Mouse (Mus musculus): ENCODE data around the gene Casz1. TPM values are rescaled to one million over a fixed set of nuclear protein-coding genes. Genes with fewer than 3 reads are reported as not detected.

Casz1 gene
- polyA plus RNA-seq, 1 experiment from 2014 or later: 2.1 TPM

GRCm38 (mm10) chr4:148872783-148873182 lies 68.6 kb downstream of the Casz1 start:
- peaks cover 76% of the 10 kb centered on the region for H3K27me3 ChIP-seq (ENCODE audit: low read depth, poor library complexity, severe bottlenecking)

DNA sequence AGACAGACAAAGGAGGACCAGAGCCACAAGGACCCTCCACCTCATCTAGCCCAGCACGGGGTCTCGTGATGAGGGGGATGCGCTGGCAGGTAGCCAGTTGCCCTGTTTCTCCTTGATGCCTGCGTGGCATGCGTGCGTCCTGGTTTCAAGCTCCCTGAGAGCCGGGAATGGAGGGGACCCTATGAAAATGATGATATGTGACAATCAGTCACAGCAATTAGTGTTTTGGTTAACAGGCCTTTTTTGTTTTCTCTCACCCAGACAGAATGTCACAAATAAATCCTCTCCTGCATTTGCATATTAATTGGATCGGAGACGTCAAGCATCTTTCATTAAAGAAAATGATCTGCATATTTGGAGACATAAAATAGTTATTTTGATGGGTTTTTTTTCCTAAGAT lies 71.9 kb downstream of the Casz1 start:
- DNase-seq (ENCODE audit: low spot score): no peak
- Histone ChIP-seq H3K4me1 (peaks cover 73% of the 10 kb centered on the region), H3K36me3 (no peaks in the 10 kb centered on the region), H3K9me3 (replicated peaks) (no peaks in the 10 kb centered on the region), H3K27me3 (ENCODE audit: low read depth, poor library complexity, severe bottlenecking) (peaks cover 88% of the 10 kb centered on the region), H3K4me3 (no peak overlapping the region), H3K27ac (peak overlapping the region; percentile 53; the same call in 1 of the 2 replicates)
- WGBS: 89% methylated on average over 9 of the region's 9 CpGs

More at GRCm38 (mm10) chr4:148872783-148873182, 68.6 kb downstream of the Casz1 start:
- peak overlapping the region; percentile 89 for H3K27ac ChIP-seq
- WGBS: 62% methylated on average over 12 of the region's 12 CpGs
- H3K4me3 ChIP-seq: 0 out of 2 replicates have a peak overlapping the region, but pooled peaks have one; percentile 39
- no peaks in the 10 kb centered on the region for H3K36me3 ChIP-seq
- H3K4me1 ChIP-seq: peaks cover 64% of the 10 kb centered on the region
- no peak for DNase-seq (ENCODE audit: low spot score)
- H3K9me3 ChIP-seq (replicated peaks): no peaks in the 10 kb centered on the region

GRCm38 (mm10) chr4:148876867-148877266 lies 72.6 kb downstream of the Casz1 start:
- 89% methylated on average over 8 of the region's 8 CpGs for WGBS
- Histone ChIP-seq H3K4me1 (peaks cover 73% of the 10 kb centered on the region), H3K27me3 (ENCODE audit: low read depth, poor library complexity, severe bottlenecking) (peaks cover 95% of the 10 kb centered on the region), H3K9me3 (replicated peaks) (no peaks in the 10 kb centered on the region), H3K27ac (no peak overlapping the region), H3K36me3 (no peaks in the 10 kb centered on the region), H3K4me3 (no peak overlapping the region)
- no peak for DNase-seq (ENCODE audit: low spot score)

DNA sequence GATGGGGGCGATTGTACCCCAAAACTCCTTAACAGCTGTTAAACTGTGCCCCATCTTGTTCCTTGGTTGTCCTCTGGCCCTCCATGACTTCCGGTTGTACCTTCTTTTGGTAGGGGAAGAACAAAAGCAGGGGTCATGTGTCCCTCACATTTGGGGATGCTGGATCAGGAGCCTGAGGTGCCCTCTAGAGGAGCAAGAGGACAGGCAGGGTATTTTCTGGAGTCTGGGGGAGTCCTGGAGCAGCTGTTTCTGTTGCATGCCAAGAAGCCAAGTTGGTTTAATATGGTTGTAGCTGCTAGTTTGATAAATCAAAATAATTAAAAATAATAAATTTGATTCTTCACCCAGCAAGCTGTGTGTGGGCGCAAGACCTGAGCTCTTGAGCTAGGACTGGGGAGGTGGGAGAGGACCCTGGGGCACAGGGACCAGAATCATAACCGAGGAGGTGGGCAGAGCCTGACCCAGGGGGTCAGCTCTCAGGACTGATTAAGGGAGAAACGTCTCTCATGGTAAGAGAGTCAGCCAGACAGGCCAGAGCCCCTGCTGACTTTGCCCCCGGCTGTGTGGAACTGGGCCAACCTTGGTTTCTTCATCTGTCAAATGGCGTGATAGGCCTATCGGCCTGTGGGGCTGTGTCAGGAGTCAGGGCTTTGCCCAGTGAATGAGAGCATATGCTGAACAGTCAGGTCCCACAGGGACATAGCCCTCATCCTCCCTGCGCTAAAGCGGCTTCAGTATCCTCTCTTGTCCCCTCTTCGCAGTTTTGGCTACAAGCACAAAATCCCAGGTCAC lies 74.2 kb downstream of the Casz1 start:
- DNase-seq (ENCODE audit: low spot score): no peak
- H3K9me3 ChIP-seq (replicated peaks): no peaks in the 10 kb centered on the region
- H3K27ac ChIP-seq: no peak overlapping the region
- no peaks in the 10 kb centered on the region for H3K36me3 ChIP-seq
- no peak overlapping the region for H3K4me3 ChIP-seq
- H3K27me3 ChIP-seq (ENCODE audit: low read depth, poor library complexity, severe bottlenecking): peaks cover 98% of the 10 kb centered on the region
- peaks cover 70% of the 10 kb centered on the region for H3K4me1 ChIP-seq
- WGBS: 73% methylated on average over 11 of the region's 11 CpGs

DNA sequence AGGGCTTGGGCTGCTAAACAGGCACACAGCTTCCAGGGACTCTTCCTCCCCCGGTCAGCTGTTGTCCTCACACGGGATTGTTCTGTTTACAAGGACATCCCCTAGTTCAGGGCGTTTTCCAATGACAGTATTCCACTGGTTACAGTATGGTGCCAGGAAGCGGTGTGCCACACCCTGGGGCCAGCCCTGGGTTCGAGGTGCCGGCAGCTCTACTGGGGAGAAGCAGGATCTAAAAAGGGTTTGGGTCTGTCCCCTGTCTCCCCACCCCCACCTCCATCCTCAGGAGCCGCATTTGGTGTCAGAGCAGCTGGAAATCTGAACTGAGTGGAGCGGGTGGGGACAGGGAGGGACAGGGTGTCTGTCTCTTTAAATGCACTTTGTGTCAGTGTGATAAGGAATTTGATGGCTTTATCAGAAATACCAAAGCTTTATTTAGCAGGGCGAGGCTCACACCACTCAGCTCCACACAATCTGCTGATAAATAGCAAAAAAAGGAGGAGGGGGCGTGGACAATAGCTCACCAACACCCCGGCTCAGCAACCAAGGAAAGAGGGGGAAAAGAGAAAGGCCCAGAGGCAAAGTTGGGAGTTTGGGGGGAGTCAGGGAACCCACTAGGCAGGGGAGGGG lies 74.9 kb downstream of the Casz1 start:
- H3K27ac ChIP-seq: no peak overlapping the region
- H3K27me3 ChIP-seq (ENCODE audit: low read depth, poor library complexity, severe bottlenecking): peaks cover 98% of the 10 kb centered on the region
- no peak for DNase-seq (ENCODE audit: low spot score)
- no peak overlapping the region for H3K4me3 ChIP-seq
- 62% methylated on average over 11 of the region's 11 CpGs for WGBS
- H3K36me3 ChIP-seq: no peaks in the 10 kb centered on the region
- peaks cover 63% of the 10 kb centered on the region for H3K4me1 ChIP-seq
- no peaks in the 10 kb centered on the region for H3K9me3 ChIP-seq (replicated peaks)

GRCm38 (mm10) chr4:148879631-148880030 lies 75.4 kb downstream of the Casz1 start:
- no peaks in the 10 kb centered on the region for H3K36me3 ChIP-seq
- H3K27me3 ChIP-seq (ENCODE audit: low read depth, poor library complexity, severe bottlenecking): peaks cover 98% of the 10 kb centered on the region
- DNase-seq (ENCODE audit: low spot score): no peak
- H3K4me1 ChIP-seq: peaks cover 65% of the 10 kb centered on the region
- H3K27ac ChIP-seq: no peak overlapping the region
- no peak overlapping the region for H3K4me3 ChIP-seq
- WGBS: 76% methylated on average over 3 of the region's 3 CpGs
- H3K9me3 ChIP-seq (replicated peaks): no peaks in the 10 kb centered on the region

DNA sequence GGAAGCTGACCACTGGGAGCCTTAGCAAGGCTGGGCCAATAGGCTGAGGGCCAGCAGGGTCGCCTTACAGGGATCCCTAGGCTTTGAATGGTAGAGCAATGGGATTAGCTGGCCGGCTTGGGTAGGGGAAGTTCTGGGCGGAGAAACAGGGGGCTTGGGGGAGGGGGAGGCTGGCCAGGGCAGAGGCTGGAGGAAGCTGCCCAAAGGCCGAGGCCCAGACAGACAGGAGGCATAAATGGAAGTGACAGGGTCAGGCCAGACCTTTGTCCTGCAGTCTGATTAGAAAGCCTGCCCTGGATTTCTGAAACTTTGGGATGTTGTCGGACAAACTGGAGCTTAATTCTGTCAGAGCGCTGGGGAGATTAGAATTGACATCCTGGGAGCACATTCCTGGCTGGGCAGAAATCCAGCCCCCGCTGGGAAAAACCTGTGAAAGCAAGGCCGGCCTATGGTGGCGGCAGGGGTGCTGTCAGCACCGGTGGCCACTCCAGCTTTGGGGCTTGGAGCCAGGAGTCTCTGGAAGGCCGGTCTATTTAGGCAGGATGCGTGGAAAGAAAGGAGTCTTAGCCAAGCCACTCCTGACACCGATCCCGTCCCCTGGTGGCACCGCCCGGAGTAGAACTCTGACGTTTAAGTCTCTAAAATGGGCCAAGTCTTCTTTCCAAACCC lies 76.9 kb downstream of the Casz1 start:
- H3K36me3 ChIP-seq: no peaks in the 10 kb centered on the region
- peaks cover 98% of the 10 kb centered on the region for H3K27me3 ChIP-seq (ENCODE audit: low read depth, poor library complexity, severe bottlenecking)
- peaks cover 73% of the 10 kb centered on the region for H3K4me1 ChIP-seq
- H3K4me3 ChIP-seq: no peak overlapping the region
- H3K27ac ChIP-seq: peak overlapping the region; percentile 58
- 25% methylated on average over 17 of the region's 17 CpGs for WGBS
- H3K9me3 ChIP-seq (replicated peaks): no peaks in the 10 kb centered on the region
- DNase-seq (ENCODE audit: low spot score): no peak

DNA sequence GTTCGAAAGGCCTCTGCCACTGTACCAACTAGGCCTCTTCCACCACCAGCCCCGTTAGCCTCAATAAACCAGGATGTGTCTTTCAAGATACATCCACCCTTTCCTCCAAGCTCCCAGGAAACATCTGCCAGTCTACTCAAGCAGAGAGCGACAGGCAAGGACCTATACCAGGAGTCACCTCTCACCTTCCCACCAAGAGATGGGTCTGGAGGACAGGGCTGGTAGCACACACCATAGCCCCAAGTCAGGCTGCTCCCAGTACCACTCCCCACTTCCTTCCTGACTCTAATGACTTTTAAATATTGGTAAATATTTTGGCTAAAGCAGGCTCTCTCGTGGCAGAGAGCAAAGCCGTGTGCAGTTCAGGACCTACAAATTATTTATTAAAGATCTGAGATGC lies 77.6 kb downstream of the Casz1 start:
- Histone ChIP-seq H3K27ac (0 out of 2 replicates have a peak overlapping the region, but pooled peaks have one; percentile 58), H3K9me3 (replicated peaks) (no peaks in the 10 kb centered on the region), H3K4me1 (peaks cover 73% of the 10 kb centered on the region), H3K27me3 (ENCODE audit: low read depth, poor library complexity, severe bottlenecking) (peaks cover 98% of the 10 kb centered on the region), H3K36me3 (no peaks in the 10 kb centered on the region), H3K4me3 (no peak overlapping the region)
- WGBS: 79% methylated on average over 5 of the region's 5 CpGs
- no peak for DNase-seq (ENCODE audit: low spot score)

DNA sequence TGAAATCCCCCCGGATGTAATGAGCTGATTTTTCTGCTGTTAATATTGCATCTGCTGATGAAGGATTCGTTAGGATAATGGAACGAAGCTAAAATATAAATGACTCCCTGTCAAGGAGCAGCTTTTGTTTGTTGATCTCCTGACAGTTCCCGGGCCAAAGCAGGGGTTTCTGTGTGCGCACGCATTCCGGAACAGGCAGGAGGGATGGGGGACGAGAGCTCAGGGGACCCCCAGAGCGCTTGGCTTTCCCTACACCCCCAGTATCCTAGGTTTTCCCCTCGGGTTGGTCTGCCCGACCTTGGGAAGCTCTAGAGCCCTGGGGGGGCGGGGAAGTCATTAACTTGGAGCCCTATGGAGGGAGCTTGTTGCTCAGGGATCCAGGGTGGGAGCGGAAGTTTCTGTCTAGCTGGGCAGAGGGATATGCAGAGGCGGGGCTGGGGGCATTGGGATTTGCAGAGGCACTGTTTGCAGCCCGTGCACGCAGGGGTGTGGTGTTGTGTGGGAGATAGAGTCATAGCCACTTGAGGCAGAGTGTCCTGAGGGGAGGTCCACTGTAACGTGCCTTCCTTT lies 78.2 kb downstream of the Casz1 start:
- peak overlapping the region; percentile 51; the same call in 1 of the 2 replicates for H3K27ac ChIP-seq
- H3K4me3 ChIP-seq: peak overlapping the region; percentile 15; the same call in 1 of the 2 replicates
- no peak for DNase-seq (ENCODE audit: low spot score)
- 29% methylated on average over 17 of the region's 17 CpGs for WGBS
- no peaks in the 10 kb centered on the region for H3K9me3 ChIP-seq (replicated peaks)
- peaks cover 98% of the 10 kb centered on the region for H3K27me3 ChIP-seq (ENCODE audit: low read depth, poor library complexity, severe bottlenecking)
- peaks cover 71% of the 10 kb centered on the region for H3K4me1 ChIP-seq
- H3K36me3 ChIP-seq: no peaks in the 10 kb centered on the region

DNA sequence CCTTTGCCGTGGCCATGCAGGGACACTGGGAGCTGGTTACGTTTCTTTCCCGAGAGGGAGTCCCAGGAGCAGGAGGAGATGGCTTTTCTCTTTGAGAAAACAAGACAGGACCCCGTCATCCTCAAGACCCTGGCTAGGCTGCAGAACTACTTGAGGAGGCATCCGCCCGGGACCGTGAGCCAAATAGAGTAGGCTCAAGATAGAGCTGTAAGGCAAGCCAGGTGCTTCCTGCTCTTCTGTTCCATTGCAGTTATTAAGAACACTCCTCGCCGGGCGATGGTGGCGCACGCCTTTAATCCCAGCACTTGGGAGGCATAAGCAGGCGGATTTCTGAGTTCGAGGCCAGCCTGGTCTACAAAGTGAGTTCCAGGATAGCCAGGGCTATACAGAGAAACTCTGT lies 80.4 kb downstream of the Casz1 start:
- Histone ChIP-seq H3K27ac (no peak overlapping the region), H3K27me3 (ENCODE audit: low read depth, poor library complexity, severe bottlenecking) (peaks cover 98% of the 10 kb centered on the region)

DNA sequence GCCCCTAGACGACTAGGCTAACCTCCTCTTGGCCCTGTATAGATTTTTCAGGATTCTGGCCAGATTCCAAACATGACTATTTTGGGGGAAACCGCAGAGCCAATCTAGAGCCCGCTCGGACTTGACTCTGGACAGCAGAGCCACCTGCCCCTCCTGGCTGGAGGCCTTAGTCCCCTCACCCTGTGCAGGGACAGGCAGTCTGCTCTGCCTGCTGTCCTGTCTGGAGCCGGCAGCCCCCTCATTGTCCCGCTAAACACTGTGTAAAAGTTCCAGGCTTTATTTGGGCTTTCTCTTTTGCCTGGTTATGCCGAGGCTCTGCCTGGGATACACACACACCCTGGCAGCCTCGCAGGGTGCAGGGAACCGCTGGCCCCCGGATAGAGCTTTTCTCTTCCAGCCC lies 81.2 kb downstream of the Casz1 start:
- H3K4me1 ChIP-seq: peaks cover 61% of the 10 kb centered on the region
- H3K27ac ChIP-seq: no peak overlapping the region
- no peaks in the 10 kb centered on the region for H3K9me3 ChIP-seq (replicated peaks)
- no peaks in the 10 kb centered on the region for H3K36me3 ChIP-seq
- H3K4me3 ChIP-seq: no peak overlapping the region
- no peak for DNase-seq (ENCODE audit: low spot score)
- peaks cover 98% of the 10 kb centered on the region for H3K27me3 ChIP-seq (ENCODE audit: low read depth, poor library complexity, severe bottlenecking)
- WGBS: 66% methylated on average over 10 of the region's 10 CpGs

More for the DNA sequence above, 80.4 kb downstream of the Casz1 start:
- no peaks in the 10 kb centered on the region for H3K9me3 ChIP-seq (replicated peaks)
- 81% methylated on average over 14 of the region's 14 CpGs for whole genome bisulfite sequencing
- no peak overlapping the region for H3K4me3 ChIP-seq
- H3K36me3 ChIP-seq: no peaks in the 10 kb centered on the region
- no peak for DNase-seq (ENCODE audit: low spot score)
- peaks cover 62% of the 10 kb centered on the region for H3K4me1 ChIP-seq

DNA sequence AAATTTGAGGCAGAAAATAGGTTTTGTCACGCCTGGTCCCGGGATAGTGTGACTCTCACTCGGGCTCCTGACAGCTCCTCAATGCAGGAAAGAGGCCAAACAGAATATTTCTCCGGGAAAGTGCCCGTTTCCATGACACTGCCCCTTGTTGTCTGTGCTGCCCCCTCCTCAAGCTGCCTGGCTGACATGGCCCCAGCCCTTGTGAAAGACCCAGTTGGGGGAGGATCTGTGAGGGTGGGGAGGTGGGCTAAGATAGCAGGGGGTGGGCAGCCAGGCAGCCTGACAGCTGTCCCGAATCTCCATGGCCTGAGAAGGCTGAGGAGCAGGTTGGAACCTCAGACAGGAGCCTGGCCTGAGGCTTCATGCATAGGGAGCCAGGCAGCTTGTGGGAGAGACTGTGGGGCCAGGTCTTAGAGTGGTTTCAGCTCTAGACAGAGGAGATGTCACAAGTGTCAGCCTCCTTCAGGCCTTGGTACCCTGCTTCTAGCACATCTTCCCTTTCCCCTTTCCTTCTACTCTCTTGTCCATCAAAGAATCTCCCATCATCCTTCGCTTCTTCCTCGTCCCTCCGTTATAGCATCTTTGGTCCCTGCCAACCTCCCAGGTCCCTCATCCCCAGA lies 81.8 kb downstream of the Casz1 start:
- 59% methylated on average over 9 of the region's 9 CpGs for WGBS
- peaks cover 97% of the 10 kb centered on the region for H3K27me3 ChIP-seq (ENCODE audit: low read depth, poor library complexity, severe bottlenecking)
- H3K9me3 ChIP-seq (replicated peaks): no peaks in the 10 kb centered on the region
- peaks cover 61% of the 10 kb centered on the region for H3K4me1 ChIP-seq
- H3K27ac ChIP-seq: peak overlapping the region; percentile 44; the same call in 1 of the 2 replicates
- no peak for DNase-seq (ENCODE audit: low spot score)
- H3K4me3 ChIP-seq: no peak overlapping the region
- H3K36me3 ChIP-seq: no peaks in the 10 kb centered on the region
